Mouse (Mus musculus) frontal cortex, adult 2 months (tissue): Measurements from ENCODE around the gene Fes. TPM values are rescaled to one million over a fixed set of nuclear protein-coding genes. Genes with fewer than 3 reads are reported as not detected.
"Not testable (repeated sequence)": the region's sequence is repeated elsewhere in the genome, so short reads cannot be mapped to it uniquely, and the experiment has no call there.

ENCODE experiments used
- DNase-seq, 2 experiments: peaks; one replicate each; pipeline ENCODE4 v3.0.0; 2022; ENCODE audit warnings: low spot score in 1 of 2; ENCODE audit errors: extremely low spot score in 1 of 2
- polyA plus RNA-seq: library from polyadenylated mRNA; depleted of rRNA; stranded (reverse); fragments of >200 nt; gene quantifications from 2 replicates; pipeline ENCODE4 v1.2.3, GENCODE M21; 2012

The Fes gene
- polyA plus RNA-seq, 1 experiment, result 5.4 TPM

DNA sequence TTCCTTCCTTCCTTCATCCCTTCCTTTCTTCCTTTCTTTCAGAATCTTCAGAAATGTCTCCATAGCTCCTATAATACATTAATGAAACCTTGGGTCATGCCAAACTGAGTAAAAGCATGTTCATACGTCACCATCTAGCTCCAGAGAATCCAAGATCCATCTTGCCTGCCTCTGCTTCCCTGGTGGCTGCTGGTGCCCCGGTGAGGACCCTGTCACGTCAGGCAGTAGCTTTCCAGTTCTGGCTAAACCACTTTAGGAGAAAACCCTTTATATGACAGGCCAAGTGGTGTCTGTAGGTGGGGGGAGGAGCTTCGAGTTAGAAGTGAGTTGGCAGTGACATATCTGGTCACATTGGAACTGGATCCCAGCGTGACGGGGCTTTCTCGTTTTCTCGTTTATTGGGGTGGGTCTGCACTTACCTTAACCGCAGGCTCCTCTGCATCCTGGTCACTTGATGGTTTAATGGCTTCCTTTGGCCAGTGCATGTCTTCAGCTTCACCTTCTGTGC is 17.5 kb upstream of the Fes start, which contains the start of gene Furin:
Gene Furin, minus strand, starts transcription at position 249 of the 508 bp plus-strand sequence.
- DNase-seq, result no peak

DNA sequence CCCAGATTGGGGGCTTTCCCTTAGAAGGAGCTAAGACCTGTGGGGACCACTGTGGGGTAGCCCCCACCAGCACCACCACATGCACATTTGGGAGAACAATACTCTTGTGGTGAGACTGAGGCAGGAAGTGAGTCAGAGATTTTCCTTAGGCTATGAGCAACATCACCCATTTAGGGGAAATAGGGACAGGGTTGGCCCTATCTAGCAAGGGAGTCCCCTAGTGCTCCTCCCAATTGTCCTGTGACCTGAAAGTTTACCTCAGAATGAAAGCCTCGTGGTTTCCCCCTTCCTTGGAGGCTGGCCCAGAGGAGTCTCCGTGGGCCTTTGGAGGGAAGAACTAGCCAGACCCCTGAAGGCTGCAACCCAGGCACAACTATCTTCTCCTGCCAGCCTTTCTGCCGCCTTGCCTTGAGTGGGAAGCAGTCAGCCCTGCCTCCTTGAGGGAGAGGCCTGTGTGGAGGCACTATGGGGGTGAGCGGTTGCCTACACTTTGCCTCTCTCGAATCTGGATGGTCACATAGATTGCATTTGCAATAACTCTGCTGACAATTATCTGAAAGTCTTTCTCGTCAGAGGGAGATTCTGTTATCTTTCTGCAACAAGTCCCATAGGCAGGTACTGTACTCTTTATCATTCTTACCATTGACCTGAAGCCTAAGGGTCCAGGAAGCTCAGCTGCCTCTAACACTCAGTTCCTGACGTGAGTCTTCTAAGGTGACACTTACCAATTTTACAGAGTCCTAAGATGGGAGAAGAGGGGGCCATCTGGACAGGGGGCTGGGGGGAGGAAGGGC is 16.6 kb upstream of the Fes start:
- DNase-seq, result no peak

DNA sequence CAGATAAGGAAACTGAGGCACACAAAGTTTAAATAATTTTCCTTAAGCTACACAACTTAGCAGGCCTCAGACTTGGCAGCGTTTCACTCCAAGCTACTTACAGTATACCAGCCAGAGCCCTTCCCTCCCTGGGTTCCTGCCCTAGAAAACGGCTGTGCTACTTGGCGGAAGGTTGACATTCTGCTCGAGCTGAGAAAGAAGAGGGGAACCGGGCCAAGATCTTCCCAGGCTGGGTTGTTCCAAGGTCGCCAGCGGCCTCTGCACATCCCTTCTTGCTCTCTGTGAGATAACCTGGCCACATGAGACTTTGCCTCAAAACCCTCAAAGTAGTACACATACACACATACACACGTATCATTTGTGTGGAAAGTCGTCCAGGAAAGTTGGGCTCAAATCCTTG is 15.8 kb upstream of the Fes start:
- DNase-seq, result peak in 1 of 2 experiments; percentile 64

DNA sequence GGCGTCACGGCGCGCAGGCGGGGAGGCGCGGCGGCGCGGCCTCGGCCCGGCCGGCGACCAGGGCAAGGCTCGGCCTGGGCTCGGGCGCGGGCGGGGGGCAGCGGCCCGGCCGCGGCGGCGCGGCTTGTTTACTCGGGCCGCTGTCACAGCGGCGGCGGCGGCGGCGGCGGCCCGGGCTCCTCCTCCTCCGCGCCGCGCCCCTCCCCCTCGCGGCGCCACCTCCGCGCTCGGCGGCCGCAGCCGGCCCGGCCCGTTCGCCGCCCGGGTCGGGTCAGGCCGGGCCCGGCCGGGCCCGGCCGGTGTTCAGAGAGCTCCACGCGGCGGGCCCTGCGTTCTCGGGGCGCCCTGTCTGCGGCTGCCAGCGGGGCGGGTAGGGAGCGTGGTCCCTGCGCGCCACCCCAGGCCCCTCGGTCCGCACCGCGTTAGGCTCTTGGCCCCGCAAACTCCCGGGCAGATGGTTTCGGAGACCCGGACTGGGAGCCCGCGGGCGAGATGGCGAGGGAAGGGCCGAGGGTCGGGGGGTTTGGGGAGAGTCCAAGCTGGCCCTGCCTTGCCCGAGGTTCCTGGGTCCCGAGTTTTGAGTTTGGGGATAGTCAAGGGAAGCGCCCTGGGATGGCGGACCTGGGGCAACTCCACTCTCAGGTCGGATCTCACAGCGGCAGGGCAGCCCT is 15.0 kb upstream of the Fes start:
- DNase-seq, result peak in 1 of 2 experiments; percentile 31

DNA sequence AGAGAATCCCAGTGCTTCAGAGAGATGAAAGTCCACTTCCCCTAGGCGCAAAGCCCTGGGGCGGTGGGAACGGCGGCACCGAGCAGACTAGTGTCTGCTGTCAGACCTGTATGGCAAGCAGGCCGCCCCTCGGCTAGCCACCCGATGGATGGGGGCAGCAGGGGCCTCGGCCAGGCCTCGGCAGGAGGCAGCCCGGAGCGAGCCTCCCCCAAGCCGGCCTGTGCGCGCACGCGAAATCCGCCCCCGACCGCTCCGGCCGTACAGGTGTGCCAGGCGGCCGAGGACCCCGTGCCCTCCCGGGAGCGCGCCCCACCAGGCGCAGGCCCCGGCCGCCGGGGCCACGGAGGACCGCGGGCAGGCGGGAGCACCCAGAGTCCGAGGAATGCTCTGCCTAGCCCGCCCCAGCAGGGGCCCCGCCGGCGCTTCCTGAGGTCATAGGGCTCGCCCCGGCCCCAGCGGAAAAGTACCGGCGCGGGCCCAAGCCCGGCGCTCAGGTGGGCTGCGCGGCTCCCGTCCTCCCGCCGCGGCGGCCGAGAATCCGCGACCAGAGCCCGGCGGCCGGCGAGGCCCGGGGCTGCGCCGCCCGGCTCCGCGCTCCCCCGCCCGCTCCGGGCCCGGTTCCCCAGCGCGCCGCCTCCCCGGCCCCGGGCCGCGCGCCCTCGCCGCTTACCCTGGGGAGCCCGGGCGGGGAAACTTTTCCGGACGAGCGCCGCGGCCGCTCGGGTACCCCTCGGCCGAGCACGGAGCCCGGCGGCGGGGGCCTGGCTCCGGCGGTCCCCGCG is 14.3 kb upstream of the Fes start:
- DNase-seq, result no peak

DNA sequence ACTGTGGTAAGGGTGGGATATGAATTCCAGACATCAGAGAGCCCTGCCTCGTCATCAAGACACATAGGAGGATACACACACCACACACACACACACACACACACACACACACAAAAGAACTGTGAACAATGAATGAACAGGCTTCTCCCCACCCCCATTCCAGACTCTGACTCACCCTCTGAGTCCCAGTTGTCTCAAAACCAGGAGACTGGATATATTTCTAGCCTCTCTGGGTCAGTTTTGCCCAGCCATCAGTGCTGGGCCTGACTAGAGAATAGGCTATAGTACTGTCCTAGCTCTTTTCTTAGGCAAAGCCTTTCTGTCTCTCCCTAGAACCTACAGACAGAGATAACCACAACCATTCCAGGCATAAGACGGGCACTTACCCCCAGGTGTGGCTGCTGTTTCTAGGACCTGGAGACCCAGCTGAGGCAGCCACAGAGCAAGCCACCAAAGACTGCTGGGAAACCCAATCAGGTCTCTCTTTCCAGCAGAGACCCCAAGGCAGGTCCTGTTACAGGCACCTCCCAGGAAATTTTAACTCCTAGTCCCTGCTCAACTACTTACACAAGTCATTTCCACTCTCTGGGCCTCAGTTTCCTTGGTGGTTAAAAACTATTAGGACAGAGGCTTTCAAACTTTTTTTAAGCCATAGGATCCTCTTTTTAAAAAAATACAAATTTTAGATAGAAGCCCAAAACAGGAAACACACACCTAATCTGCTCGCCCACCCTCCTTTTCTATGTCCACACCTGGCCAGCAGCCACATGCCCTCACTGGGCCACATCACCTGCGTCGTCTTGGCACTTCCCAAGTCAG is 13.5 kb upstream of the Fes start:
- peak in 1 of 2 experiments; percentile 64 for DNase-seq

DNA sequence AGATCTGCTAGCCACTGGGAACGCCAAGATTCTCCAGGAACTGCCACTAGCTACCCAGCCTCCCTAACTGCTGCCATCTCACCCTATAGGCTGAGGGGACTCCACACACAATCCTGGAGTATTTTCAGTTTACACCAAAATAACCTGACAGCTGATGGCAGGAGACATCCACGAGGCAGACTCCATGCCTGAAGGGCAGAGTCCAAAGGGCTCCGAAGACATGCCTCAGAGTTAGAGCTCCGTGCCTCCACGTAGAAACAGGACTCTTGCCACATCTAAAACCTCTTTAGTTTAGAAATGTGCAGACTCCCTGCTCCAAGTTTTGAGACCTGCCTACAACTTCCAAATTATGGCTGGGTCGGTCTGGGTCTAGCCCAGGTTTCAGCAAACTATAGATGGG is 12.8 kb upstream of the Fes start:
- DNase-seq, result no peak

DNA sequence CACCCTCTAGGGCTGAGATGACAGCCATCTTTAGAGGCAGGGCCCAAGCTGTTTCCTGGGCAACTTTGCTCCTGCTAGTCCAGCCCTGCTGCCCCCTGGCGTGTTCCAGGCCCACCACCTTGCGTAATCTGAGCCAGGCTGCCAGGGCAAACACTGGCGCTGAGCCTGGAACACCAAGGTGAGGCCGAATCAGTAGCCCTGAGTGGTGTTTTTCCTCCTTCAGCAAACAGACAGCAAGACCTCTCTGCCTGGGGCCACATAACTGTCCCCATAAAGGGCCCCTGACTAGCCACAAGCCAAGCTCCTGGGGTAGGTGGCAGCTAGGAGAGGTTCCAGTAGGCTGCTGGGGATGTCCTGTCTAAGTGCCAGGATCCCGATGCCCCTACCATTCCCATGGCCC is 12.4 kb upstream of the Fes start:
- no peak for DNase-seq

DNA sequence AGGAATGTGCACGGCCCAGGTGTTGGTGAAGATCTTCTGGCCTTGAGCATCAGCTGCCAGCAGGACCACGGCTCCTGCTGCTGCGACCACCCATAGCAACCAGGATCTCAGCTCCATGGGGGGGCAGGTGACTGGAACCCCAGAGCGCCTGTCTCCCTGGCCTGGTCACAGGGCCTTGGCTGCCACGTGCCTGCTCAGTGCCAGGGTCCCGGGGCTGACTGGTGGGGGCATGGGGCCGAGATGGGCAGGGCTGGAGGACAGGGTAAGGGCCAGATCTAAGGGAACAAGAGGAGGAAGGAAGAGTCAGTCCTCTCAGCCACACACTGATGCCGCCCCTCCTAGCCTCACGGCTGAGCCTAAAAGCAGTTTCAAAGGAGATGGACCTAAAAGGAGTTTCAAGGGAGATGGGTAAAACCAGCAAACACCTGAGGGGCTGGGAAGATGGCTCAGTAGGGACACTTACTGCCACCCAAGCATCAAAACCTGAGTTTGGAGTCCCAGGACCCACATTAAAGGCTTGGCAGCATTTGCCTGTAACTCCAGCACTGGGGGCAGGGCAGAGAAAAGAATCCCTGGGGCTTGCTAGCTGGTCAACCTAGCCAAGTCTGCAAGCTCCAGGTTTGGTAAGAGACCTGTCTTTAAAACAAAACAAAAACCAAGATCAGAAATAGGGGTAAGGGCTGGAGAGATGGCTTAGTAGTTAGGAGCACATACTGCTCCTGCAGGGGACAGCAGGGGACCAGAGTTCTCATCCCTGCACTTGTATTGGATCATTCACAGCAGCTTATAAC is 11.1 kb upstream of the Fes start:
- DNase-seq, result no peak

DNA sequence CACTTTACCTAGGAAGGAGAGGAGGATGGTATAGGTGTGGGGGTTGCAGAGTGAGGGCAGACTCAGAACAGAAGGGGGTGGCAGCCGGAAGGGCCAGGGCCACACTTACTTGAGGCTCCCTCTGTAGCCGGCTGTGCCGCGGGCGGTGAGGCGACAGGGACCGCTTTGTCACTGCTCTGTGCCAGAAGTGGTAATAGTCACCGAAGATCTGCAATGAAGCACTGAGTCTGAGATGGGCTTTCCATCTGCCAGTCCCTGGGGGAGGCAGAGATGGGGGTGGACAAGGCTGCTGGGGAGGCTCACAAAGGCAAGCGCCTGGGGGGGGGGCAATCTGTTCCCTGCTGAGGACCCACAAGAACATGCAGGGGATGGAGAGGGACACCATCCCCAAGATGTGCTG is 10.2 kb upstream of the Fes start:
- peak; percentile 31 to 69 for DNase-seq

DNA sequence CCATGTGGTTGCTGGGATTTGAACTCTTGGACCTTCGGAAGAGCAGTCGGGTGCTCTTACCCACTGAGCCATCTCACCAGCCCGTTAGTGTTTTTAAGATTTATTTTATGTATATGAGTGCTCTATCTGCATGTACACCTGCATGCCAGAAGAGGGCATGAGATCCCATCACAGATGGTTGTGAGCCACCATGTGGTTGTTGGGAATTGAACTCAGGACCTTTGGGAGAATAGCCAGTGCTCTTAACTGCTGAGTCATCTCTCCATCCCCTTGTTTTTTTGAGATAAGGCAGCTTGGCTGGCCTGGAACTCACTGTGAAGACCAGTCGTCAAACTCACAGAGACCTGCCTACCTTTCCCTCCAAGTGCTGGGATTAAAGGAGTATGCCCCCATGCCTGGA is 8.7 kb upstream of the Fes start:
- DNase-seq, result not testable (repeated sequence)

DNA sequence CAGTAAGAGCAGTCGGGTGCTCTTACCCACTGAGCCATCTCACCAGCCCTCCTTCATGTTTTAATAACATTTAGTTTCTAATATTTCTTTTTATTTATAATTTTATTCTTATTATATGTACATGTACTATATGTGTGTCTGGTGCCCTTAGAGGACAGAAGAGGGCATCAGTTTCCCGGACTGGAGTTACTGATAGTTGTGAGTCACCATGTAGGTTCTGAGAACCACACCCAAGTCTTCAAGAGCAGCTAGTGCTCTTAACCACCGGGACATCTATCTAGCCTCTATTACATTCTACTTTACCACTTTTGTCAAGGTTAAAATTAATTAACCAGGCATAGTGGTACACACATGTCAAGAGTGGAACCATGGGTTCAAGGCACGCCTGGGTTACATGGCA is 6.9 kb upstream of the Fes start:
- no peak for DNase-seq

DNA sequence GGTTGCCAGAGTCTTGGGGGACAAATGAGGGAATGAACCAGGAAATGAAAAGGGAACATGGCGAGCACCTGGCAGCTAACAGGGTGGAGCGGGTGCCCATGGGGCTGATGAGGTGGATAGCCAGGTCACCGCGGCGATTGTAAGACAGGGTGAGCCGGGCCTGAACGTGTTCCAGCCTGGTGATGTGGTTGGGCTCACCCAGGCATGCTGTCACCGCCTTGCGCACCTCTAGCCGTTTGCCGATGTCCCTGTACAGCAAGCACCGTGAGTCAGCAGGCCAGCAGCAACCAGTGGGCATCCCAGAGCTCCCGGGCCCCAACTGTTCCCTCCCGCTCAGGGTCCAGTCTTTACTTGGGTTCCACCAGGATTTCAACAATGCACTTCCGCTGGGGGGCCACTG is 4.4 kb upstream of the Fes start:
- no peak for DNase-seq

DNA sequence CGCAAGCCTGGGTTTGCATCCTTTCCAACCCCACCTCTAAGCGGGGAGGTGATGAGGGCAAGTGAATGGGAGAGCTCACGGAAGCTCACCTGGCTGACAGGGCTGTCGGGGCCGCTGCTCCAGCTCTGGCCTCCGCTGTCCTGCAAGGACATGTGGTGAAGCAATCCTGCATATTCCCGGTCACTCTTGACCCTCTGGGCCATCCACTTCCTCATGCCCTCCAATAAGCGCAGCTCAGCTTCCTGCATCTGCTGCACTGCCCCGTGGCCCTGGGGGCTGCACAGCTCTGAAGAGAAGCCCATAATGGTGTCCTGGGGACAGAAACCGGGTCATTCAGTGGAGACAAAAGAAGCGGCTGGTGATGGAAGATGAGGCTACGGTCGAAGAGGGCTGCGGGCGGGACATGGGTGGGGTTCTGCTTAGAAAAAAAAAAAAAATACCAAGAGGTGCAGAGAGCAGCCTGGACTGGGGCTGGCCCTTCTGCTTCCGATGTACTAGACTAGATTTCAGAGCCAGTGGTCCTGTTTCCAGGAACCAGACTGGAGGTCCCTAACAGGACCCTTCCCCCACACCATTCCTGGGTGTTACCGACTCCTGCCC is 613 bp downstream of the Fes start:
- no peak for DNase-seq

DNA sequence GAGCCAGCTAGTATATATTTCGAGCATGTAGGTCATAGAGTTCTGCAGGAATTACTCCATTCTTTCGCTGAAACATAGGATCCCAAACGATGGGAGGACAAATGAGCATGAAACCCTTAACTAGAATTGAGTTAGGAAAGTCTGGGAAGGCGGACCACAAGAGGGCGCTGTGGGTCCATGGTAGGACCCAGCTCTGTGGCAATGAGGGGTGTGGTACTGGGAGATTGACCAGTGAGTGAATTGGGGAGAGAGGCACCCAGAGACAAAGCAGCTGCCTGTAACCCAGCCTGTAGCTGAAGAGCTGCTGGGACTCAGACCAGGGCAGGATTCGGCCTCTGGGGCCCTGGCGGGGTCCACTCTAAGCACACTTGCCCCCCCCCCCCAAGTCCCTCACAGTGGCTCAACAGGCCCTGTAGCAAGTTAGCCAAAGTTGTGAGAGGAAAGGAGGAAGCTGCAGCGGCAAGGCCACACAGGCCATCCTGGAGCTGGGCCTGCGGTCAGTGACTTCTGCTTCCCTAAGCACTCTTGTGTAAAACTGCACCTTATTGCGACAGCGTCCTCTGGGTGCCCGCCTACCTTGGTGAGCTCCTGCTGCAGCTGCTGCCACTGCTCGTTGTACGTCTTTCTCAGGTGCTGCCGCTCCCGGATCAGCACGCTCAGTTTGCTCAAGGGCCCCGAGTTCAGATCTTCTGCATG is 1.4 kb downstream of the Fes start:
- DNase-seq, result peak; percentile 76 to 96

DNA sequence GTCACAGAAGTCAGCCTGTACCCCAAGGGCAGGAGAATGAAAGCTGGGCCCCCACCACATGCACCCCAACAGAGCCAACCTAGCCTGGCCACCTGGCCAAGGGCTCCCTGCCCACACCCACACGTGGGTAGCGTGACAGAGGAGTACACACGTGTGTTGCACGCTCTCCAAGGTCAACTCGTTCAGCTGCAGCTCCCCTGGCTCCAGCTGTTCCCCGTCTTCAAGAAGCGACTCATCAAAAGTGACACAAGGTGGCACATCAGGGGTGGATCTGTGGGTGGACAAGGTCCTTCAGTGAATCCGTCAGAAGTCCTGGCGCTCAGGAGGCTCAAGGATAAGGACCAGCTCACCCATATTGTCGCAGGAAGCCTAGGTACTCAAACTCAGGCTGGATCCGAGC is 4.8 kb downstream of the Fes start:
- no peak for DNase-seq

DNA sequence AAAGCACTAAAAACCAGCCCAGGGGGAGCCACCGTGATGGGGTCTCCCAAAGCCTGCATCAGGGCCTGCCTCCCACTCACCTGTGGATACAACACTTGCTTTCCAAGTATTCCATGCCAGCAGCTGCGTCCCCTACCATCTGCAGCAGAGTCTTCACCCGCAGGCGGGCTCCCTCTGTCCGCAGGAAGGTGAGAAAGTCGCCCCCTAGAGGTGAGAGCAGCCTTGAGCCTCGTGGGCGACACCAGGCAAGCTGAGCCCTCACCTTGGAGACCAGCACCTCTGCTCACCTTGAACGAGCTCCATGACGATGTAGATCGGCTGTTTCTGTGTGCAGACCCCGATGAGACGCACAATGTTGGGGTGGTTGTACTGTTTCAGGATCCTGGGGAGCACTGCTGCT is 8.2 kb downstream of the Fes start:
- peak in 1 of 2 experiments; percentile 31 for DNase-seq

DNA sequence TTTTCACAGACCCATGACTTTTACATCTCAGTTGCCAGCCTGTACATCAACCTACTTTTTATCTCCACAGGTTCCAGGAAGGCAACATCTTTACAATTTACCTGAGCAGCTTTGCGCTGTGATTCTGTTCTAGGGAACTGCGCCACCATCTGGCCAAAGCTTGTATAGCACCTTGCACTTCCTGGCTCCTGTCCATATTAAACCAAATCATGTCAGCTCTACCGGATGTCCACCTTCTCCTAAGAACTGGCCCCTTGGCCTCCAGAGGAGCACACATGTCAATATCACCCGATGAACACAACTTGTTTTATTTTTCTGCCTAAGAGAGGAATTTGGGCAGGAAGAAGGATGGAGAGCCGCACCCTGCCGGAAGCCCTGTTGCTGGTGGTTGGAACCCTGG is 10.3 kb downstream of the Fes start:
- peak in 1 of 2 experiments; percentile 80 for DNase-seq

DNA sequence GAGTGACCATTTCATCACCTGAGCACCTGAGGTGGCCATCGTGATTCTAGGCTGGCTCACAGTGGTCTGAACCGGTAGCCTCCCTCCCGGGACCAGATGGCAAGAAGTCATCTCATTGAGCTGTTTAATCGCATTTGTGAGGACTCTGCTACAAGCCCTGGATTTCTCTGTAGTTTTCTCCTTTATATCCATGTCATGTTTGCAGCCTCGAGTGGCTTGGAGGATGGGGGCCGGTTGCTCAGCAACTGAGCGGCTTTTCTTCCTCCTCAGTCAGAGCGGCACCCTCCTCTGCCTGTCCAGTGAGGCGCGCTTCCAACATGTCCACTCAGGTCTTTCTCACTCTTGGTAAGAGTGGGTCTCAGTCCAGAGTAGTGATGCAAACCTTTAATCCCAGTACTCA is 11.6 kb downstream of the Fes start:
- no peak for DNase-seq
